Mouse (Mus musculus) brain, embryonic 14.5 days (tissue): ENCODE data around the gene Rmdn2. TPM values are rescaled to one million over a fixed set of nuclear protein-coding genes. Genes with fewer than 3 reads are reported as not detected.

Source experiments
- DNase-seq: peaks from one replicate; pipeline ENCODE4 v3.0.0-alpha.2; 2011; ENCODE audit warnings: low read depth
- CTCF ChIP-seq: fragments of 200-500 bp; IDR thresholded peaks from 2 replicates; pipeline ENCODE4 v1.5.1; 2012; ENCODE audit warnings: inconsistent platforms, mild to moderate bottlenecking, moderate library complexity, borderline replicate concordance; ENCODE audit not compliant: insufficient read depth, insufficient read length; ENCODE audit errors: extremely low read depth
- POLR2A ChIP-seq: fragments of 200-500 bp; IDR thresholded peaks from 2 replicates; pipeline ENCODE4 v1.6.1; 2012; ENCODE audit warnings: mild to moderate bottlenecking, inconsistent platforms, borderline replicate concordance; ENCODE audit not compliant: poor library complexity, insufficient read depth, insufficient read length, severe bottlenecking; ENCODE audit errors: extremely low read depth
- polyA plus RNA-seq: library from polyadenylated mRNA; depleted of rRNA; stranded (reverse); fragments of >200 nt; gene quantifications from 2 replicates; pipeline ENCODE4 v1.2.3, GENCODE M21; 2012

Gene Rmdn2
- polyA plus RNA-seq, 1 experiment = 3.7 TPM

DNA sequence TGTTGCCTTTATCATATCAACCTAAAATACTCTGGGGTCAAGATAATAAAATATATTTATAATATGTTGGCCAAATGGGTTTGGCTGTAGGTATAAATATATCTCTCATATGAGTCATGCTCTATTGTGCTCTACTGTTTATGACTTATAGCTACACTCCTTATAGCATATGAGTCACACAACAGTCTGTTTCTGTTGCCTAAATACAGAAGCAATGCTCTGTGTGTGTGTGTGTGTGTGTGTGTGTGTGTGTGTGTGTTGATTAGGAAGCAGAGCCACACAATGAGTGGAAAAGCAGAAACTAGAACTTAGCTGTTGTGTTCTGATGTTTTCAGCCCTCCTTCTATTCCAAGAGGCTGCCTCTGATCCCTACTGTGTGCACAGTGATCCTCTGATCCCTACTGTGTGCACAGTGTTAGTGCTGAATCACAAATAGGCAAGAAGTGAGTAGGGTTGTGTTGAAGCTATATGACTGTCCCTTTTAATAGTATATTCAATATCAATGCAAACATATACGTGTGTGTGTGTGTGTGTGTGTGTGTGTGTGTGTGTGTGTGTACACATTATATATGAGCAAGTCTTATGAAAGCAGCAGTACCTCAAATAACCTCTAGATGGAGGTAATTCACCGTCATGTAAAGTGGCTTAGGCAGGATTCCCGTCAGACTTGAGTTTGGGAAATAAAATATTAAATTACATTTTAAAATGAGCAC, 51.9 kb downstream of the Rmdn2 start:
- TF ChIP-seq CTCF (peak; percentile 43; the same call in 1 of the 2 replicates), POLR2A (no peak)
- peak; percentile 84 for DNase-seq

DNA sequence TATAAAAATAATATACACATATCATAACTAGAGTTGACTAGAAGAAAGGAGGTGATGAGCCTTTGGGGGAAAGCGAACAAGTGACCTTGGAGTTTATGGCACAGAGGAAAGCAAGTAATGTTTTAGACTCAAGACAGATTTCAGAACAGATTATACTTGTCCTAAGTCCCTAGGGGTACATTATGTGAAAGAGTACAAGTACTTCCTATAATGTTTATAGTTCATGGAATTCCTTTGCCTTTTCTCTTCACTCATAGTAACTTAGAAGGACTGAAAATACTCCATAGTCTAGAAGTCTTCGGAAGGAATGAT, 52.4 kb downstream of the Rmdn2 start:
- no peak for DNase-seq
- no peak for TF ChIP-seq POLR2A
- no peak for TF ChIP-seq CTCF

DNA sequence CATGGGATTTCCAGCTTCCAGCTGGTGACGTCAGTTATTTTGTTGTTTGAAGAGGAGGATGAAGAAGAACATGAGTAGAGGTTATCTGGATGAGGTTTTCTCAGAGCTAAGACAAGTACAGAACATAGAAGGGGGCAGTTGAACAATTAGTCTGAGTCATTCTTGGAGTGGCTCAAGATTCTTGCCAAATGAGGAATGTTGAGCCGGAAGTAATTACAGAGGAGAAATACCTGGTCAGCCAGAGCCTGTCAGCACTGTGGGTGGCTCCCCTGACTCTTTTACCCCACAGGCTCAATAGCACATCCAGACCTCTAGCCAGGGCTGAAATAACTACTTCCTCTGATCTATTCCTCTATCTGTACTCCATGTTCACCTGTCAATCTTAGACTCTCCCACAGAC, 59.2 kb downstream of the Rmdn2 start:
- TF ChIP-seq CTCF = no peak
- TF ChIP-seq POLR2A = no peak
- no peak for DNase-seq

DNA sequence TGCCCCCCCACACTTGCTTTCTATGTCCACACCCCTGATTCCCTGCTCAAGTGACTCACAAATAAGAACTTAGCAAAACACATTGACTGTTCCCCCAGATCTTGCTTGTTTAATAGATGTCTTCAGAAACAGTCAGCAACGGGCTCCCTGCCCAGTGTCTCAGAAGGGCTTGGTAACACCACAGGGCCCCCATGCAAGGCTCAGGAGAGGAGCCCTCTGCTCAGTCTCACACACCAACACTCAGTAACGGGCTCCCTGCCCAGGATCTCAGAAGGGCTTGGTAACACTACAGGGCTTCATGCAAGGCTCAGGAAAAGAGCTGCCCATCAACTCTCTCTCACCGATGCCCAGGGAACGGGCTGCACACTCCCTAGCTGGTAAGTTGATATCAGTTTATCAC, 83.4 kb downstream of the Rmdn2 start:
- DNase-seq = no peak

DNA sequence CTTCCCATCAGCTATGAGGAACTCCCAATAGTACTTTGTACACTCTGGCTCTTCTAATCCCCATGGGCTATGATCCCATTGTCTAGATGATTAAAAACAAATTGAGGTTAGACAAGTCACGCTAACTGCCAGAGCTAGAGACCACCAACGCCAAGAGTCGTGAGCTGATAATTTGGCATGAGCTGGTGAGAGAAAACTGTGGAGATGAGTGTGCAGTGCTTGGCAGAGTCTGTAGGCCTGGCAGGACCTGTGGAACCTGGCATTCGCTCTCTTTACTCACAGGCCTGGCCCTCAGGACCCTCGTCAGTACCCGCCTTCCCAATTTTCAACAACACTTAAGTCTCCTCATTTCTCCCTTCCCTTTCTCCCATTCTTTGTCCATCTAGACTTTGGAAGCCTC, 83.9 kb downstream of the Rmdn2 start:
- no peak for DNase-seq
- no peak for TF ChIP-seq CTCF
- no peak for TF ChIP-seq POLR2A

More for the DNA sequence above, 83.4 kb downstream of the Rmdn2 start:
- TF ChIP-seq CTCF (no peak), POLR2A (no peak)

DNA sequence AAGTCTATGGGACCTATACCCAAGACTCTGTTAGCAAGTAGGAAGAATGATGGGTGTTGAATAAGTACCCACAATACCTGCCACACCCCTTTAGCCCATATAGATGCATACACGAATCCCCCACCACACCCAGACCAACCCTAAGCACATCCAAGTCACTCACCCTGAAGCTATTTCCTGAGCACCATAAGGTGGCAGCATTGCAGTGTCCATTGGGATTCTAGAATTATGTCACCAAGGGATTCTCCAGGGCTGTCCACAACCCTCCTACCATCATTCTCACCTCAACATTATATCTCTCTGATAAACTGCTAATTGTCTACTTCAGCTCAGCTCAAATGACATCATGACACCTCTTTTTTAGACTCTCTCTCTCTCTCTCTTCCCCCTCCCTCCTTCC, 87.5 kb downstream of the Rmdn2 start:
- TF ChIP-seq CTCF (peak; percentile 31; the same call in 1 of the 2 replicates), POLR2A (no peak)
- DNase-seq = no peak

DNA sequence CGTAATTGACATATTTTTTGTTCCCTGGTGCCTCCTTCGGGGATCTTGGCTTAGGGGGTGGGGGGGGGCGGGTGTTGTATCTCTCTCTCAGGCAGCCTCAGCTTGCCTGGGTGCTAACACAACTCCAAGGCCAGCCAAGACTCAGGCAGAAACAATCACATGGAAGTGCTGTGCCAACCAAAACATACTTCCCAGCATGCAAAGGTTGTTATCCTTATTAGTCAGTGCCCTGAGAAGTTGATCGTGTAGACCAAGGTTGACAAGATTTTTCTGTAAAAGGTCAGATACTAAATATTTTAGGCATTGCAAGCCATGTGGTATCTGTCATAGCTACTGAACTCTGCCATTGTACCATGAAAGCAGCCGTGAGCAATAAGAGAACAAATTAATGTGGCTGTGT, 89.2 kb downstream of the Rmdn2 start:
- no peak for DNase-seq

DNA sequence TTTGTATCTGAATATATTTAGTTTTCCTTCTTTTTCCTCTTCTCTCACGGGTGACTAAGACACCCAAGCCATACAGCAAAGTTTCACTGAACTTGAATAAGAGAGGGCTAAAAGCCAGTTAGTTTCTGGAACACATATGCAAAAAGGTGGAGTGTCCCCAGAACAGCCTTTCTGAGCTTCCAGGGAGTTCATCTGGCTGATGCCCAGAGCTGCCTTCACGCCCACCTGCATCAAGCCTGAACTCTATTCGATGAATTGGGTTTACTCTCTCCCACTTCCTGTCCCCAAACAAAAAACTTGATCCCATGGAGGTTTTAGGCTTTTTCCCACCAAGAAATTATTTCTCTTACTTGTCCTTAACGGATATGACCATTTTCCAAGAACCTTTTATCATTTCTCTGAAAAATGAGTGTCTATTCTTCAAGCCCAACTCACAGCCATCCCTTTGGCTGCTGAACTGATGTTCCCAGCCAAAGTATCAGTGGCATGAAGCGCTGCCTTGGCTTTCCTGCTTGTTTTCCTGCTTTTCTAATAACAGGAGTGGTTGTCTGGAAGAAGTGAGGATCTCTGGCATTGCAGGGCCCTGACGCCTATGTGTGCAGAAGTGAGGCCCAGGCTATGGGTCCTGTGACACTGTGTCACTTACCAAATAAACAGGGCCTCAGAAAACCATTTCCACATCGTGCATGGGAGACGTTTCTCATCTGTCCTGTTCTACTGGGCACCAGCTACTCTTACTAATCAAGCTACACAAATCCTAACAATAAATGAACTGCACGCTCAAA, 94.2 kb downstream of the Rmdn2 start:
- no peak for DNase-seq
- TF ChIP-seq POLR2A (no peak), CTCF (no peak)

More for the DNA sequence above, 89.2 kb downstream of the Rmdn2 start:
- TF ChIP-seq CTCF (no peak), POLR2A (no peak)

DNA sequence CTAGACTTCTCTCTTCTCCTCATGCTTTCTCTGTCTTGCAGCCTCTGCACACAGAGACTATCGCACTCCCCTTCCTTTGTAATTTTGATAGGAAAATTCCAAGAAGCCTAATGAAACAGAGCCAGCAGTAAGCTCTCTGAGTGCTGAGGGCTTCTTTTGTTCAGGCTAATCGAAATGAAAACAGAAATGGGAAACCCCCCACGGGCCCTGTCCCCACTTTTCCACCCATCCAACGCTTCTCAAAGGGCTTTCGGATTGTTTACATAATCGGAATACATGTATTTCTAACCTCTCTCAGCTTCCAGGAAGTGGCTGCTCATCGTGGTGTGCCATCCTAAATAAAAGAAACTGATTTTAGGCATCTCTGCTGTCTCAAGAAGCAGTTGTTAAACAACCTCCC, 96.5 kb downstream of the Rmdn2 start:
- no peak for TF ChIP-seq POLR2A
- no peak for TF ChIP-seq CTCF
- no peak for DNase-seq

DNA sequence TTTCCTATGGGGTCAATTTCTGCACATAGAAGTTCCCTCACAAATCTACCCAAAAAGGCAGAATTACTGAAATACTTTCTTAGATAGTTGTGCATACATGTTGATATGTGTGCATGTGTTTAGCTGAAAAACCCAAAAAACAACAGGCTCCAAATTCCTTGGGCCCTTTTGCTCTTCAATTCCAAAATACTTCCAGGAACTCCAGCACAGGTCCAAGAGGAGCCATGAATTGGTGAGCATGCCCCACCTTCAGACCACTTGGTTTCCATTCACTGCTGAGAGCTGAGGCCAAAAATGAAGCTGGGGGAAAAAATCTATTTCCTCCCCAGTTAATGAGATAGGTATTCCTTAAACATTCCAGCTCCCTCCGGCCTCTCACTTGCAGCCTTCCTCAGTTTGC, 98.1 kb downstream of the Rmdn2 start:
- DNase-seq = no peak
- TF ChIP-seq CTCF (no peak), POLR2A (no peak)

DNA sequence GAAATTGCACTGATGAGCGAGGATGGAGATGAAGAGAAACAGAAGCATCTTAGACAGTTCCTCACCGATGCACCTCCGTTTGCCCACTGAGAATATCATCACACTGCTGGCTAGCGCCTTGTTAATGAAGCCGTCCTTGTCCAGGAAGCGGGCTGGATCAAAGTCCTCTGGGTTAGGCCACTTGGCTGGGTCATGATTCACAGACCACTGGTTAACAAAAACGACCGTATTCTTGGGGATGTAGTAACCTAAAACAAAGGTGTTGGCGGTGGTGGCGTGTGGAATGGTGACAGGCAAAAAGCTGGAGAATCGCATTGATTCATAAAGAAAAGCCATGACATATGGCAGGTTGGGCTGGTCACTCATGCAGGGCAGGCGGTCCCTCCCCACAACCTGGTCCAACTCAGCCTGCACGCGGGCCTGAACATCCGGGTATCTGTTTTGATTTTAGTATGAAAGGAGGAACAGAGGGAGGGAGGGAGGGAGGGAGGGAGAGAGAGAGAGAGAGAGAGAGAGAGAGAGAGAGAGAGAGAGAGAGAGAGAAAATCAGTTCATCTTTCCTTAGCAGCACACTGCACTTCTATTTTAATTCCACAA, 98.7 kb downstream of the Rmdn2 start:
- TF ChIP-seq CTCF (no peak), POLR2A (no peak)
- no peak for DNase-seq
